Mouse (Mus musculus) kidney, embryonic 14.5 days (tissue): ENCODE data around the gene Rbms1. TPM values are rescaled to one million over a fixed set of nuclear protein-coding genes. Genes with fewer than 3 reads are reported as not detected.

Source experiments
- ATAC-seq: fragments of 200-750 bp; cut with Nextera tagmentation; 2 replicates; pipeline ENCODE4 v1.8.0; 2017; ENCODE audit warnings: moderate number of reproducible peaks, mild to moderate bottlenecking, moderate TSS enrichment, moderate library complexity; ENCODE audit not compliant: low FRiP score, low TSS enrichment
- H3K27ac ChIP-seq: fragments of 300-500 bp; sonication (generic); 2 replicates; pipeline ENCODE4 v1.5.1; 2014; ENCODE audit warnings: low read depth, mild to moderate bottlenecking, low read length, moderate library complexity, mixed read lengths
- H3K27me3 ChIP-seq: fragments of 300-500 bp; sonication (generic); 2 replicates; pipeline ENCODE4 v1.6.1; 2014; ENCODE audit warnings: mild to moderate bottlenecking, low read length; ENCODE audit not compliant: control insufficient read depth, insufficient read depth
- H3K36me3 ChIP-seq: fragments of 300-500 bp; sonication (generic); 2 replicates; pipeline ENCODE4 v1.6.1; 2014; ENCODE audit warnings: low read length, mixed read lengths; ENCODE audit not compliant: control insufficient read depth, insufficient read depth
- H3K4me1 ChIP-seq: fragments of 300-500 bp; sonication (generic); 2 replicates; pipeline ENCODE4 v1.6.1; 2014; ENCODE audit warnings: low read length, mixed read lengths; ENCODE audit not compliant: control insufficient read depth, insufficient read depth
- H3K4me2 ChIP-seq: fragments of 300-500 bp; sonication (generic); replicated peaks from 2 replicates; pipeline ENCODE4 v1.6.1; 2014; ENCODE audit warnings: low read depth, mild to moderate bottlenecking, low read length
- H3K4me3 ChIP-seq: fragments of 300-500 bp; sonication (generic); 2 replicates; pipeline ENCODE4 v1.5.1; 2014; ENCODE audit warnings: mild to moderate bottlenecking, low read length
- H3K9ac ChIP-seq: fragments of 300-500 bp; sonication (generic); 2 replicates; pipeline ENCODE4 v1.6.1; 2014; ENCODE audit warnings: low read depth, mild to moderate bottlenecking, low read length, moderate library complexity
- H3K9me3 ChIP-seq: fragments of 300-500 bp; sonication (generic); 2 replicates; pipeline ENCODE4 v1.6.1; 2016; ENCODE audit warnings: low read length; ENCODE audit not compliant: control insufficient read depth
- WGBS: fragments of 180-500 bp; shearing (Covaris S2); extraction: QIAGEN DNeasy Blood & Tissue Kit; methylation state at CpG from one replicate; pipeline ENCODE4 v1.1.7; 2014; 5-methylcytosine and 5-hydroxymethylcytosine counted together
- polyA plus RNA-seq: library from polyadenylated mRNA; unstranded; fragments of >200 nt; fragmentation: Nextera tagmentation; extraction: Ambion mirVana; gene quantifications from 2 replicates; pipeline ENCODE4 v1.2.1, GENCODE M21; 2014

Rbms1 gene
- polyA plus RNA-seq, 1 experiment from 2014 or later = 115 TPM

DNA sequence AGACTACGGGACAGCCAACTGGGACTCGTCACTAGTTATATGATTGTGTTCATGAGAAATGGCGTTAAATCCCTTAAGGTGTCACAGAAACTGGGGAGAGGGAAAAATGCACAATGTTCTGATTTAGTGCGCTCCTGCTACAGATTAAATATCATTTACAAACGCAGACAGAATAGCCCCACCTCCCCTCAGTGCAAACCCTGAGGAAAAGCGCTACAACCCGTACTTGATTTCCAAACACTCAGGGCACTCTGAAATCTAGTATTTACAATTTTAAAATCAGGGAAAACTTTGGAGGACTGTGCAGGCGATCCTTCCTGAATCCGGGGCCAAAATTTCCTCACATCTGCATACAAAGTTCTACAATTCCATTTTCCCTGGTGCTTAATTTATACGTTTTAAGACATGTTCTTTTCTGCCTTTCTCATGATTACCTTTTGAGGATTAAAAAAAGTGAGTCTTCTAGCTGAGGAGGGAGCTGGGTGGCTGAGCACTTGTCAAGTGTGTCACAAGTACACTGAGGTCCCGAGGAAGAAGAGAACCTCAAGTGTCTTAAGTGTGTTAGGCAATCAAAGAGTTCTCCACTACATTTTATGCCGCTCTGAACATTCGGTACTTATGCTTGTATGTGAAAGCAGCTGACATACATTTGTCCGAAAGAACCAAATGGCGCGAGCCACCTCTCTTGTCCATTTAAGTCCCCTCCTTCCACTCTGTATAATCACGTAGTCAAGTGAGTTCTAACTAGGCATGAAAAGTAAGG, 164.0 kb downstream of the Rbms1 start:
- Histone ChIP-seq H3K27me3 (no peaks in the 10 kb centered on the region), H3K9ac (no peak overlapping the region), H3K4me2 (no peak overlapping the region), H3K9me3 (no peaks in the 10 kb centered on the region), H3K4me3 (no peak overlapping the region), H3K36me3 (peaks cover 21% of the 10 kb centered on the region), H3K4me1 (peaks cover 25% of the 10 kb centered on the region), H3K27ac (no peak overlapping the region)
- WGBS = 85% methylated on average over 17 of the region's 17 CpGs
- ATAC-seq = no peak

DNA sequence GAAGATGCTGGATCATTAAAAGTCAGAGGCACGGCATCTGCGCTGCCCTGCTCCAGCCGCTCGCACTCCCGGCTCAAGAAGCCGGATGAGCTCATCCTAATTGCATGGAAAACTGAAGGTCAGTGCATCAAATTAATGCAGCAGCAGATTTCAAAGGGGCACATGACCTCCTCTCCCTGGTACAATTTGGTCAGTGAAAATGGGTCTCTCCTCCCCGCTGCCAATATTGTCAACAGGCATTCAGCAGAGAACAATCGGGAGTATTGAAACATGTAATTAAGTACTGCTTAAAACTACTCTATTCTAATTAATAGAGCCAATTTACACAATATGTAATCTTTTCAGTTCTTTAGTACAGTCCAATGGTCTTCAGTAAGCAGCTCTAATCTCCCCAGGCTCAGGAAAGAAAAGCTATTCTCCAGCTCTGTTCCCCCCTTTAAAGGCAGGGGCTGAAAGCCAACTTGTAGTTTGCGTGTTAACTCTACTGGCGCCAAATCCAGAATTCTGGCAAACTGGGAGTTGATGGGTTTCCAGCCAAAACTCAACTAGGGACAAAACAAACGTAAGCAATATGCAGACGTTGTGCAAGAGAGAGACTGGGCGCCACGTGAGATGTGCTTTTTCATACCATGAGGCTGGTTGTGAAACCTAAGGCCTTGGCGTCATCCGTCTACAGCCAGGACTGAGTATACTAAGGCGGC, 165.9 kb downstream of the Rbms1 start:
- no peak for ATAC-seq
- Histone ChIP-seq H3K9me3 (no peaks in the 10 kb centered on the region), H3K27ac (no peak overlapping the region), H3K9ac (no peak overlapping the region), H3K36me3 (peaks cover 28% of the 10 kb centered on the region), H3K4me3 (no peak overlapping the region), H3K4me1 (peaks cover 19% of the 10 kb centered on the region), H3K4me2 (no peak overlapping the region), H3K27me3 (no peaks in the 10 kb centered on the region)
- 89% methylated on average over 17 of the region's 17 CpGs for WGBS

DNA sequence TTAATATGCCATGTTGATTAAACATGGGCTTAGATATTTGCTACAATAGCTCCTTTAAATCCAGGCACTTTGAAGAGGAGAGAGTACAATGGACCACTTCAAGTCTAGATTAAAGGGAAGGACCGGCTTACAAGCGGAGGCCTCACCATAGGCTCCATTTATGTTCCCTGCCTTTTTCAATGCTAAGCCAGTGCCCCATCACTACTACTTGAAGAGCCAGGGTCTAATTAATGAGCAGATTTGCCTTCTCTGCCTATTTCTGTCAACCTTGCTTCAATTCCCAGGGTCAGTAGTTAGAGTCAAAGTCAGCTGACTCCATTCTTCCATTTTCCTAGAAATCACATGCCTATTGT, 166.4 kb downstream of the Rbms1 start:
- Histone ChIP-seq H3K9me3 (no peaks in the 10 kb centered on the region), H3K4me1 (peaks cover 14% of the 10 kb centered on the region), H3K36me3 (peaks cover 32% of the 10 kb centered on the region), H3K4me3 (no peak overlapping the region), H3K9ac (no peak overlapping the region), H3K4me2 (no peak overlapping the region), H3K27me3 (no peaks in the 10 kb centered on the region), H3K27ac (no peak overlapping the region)
- ATAC-seq = no peak
- WGBS = 81% methylated on average over 2 of the region's 2 CpGs

DNA sequence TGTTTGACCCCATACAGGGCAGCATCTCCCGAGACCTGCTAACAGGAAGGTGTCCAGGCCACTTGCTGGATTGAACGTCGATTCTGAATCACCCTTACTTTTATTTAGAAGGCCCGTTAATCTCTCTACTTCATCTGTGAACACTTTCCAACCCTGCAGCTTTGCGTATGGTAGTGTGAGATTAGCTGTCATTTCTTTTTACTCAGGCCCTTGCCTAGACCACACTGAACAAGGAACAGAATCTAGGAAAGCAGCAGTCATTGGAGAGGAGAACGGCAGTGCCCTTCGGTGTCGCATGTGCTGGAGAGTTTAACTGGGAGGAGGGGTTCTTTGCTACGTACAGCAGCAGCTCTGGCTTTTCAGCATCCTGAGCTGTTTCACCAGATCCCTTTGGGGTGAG, 167.1 kb downstream of the Rbms1 start:
- H3K27ac ChIP-seq = no peak overlapping the region
- no peaks in the 10 kb centered on the region for H3K9me3 ChIP-seq
- H3K4me2 ChIP-seq = no peak overlapping the region
- WGBS = 91% methylated on average over 9 of the region's 9 CpGs
- H3K4me3 ChIP-seq = no peak overlapping the region
- no peak for ATAC-seq
- no peaks in the 10 kb centered on the region for H3K27me3 ChIP-seq
- H3K4me1 ChIP-seq = 0 out of 2 replicates have a peak, but pooled peaks cover 6% of the 10 kb centered on the region
- no peak overlapping the region for H3K9ac ChIP-seq
- H3K36me3 ChIP-seq = peaks cover 34% of the 10 kb centered on the region

DNA sequence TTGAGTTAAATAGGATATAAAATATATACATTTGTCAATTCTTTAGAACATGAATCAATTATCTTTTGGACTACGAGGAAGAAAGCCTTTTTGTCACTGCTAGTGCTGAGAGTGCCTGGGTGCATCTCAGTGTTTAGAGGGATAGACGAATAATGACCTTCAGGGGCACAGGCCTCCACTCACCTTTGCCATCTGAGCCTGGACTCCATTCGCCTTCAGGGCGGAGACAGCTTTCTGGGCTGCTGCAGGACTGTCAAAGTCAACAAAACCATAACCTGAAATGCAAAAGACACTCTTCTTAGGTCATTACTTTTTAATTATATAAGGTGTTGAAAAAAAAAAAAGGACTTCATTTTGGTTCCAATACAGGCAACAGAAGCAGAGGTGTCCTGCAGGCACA, 170.5 kb downstream of the Rbms1 start:
- Histone ChIP-seq H3K4me2 (no peak overlapping the region), H3K36me3 (peaks cover 42% of the 10 kb centered on the region), H3K27ac (no peak overlapping the region), H3K4me3 (no peak overlapping the region), H3K4me1 (no peaks in the 10 kb centered on the region), H3K9me3 (no peaks in the 10 kb centered on the region), H3K9ac (no peak overlapping the region), H3K27me3 (no peaks in the 10 kb centered on the region)
- no peak for ATAC-seq
- WGBS = 77% methylated on average over 4 of the region's 4 CpGs

DNA sequence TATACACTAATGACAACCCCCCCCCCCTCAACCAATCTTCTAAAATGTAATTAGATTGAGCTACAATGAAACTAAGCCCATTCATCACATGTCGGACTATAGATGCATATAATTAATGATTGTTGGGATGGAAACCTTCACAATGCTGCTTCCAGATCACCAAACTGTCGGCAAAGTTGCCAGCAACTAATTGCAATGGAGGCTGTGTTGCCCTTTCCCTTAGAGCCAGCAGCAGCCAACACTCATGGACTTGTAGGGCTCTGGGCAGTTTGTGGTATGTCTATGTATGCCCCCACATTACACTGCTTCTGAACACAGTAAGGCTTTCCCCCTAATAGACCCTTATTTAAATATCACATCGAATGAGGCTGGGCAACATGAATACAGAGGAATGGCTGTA, 173.9 kb downstream of the Rbms1 start:
- WGBS = 87% methylated on average over 3 of the region's 3 CpGs
- H3K27me3 ChIP-seq = no peaks in the 10 kb centered on the region

DNA sequence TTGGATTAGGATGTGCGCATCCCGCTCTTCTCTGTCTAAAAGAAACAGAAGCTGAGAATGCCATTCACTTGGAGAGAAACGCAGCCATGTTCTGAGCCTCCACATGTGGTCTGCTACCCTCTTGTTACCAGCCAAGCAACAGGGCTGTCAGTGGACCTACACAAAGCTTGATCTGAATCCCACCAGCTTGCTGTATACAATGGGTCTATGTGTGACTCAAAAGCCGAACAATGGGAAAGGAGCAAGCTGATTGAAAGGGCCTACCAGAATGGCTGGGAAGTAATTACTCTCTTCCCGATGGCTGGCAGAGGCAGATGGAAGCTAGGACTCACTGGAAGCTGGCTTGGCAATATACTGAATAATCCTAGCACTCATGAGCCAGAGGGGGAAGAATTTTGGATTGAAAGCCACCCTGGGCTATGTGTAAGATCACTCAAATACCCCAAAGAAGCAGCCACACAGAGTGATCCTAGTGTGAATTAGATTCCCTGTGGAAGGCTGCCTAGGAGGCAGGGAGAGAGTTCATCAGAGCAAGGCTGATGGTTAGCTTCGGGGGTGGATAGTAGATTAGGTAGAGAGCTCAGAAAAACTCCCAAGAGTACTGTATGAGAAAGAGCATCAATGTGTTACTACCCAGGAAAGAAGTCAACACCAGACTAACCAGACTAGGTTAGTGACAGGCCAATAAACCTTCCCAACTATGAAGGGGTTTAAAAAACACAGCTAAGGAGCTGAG, 174.7 kb downstream of the Rbms1 start:
- ATAC-seq = no peak
- Histone ChIP-seq H3K4me3 (no peak overlapping the region), H3K27me3 (no peaks in the 10 kb centered on the region), H3K4me1 (no peaks in the 10 kb centered on the region), H3K4me2 (no peak overlapping the region), H3K36me3 (peaks cover 23% of the 10 kb centered on the region; the same call in 1 of the 2 replicates), H3K27ac (no peak overlapping the region), H3K9ac (no peak overlapping the region), H3K9me3 (no peaks in the 10 kb centered on the region)
- 91% methylated on average over 6 of the region's 6 CpGs for WGBS

More for the DNA sequence above, 173.9 kb downstream of the Rbms1 start:
- Histone ChIP-seq H3K36me3 (peaks cover 25% of the 10 kb centered on the region; the same call in 1 of the 2 replicates), H3K4me1 (no peaks in the 10 kb centered on the region), H3K4me2 (no peak overlapping the region), H3K4me3 (no peak overlapping the region), H3K9ac (no peak overlapping the region), H3K27ac (no peak overlapping the region), H3K9me3 (no peaks in the 10 kb centered on the region)
- ATAC-seq = no peak

DNA sequence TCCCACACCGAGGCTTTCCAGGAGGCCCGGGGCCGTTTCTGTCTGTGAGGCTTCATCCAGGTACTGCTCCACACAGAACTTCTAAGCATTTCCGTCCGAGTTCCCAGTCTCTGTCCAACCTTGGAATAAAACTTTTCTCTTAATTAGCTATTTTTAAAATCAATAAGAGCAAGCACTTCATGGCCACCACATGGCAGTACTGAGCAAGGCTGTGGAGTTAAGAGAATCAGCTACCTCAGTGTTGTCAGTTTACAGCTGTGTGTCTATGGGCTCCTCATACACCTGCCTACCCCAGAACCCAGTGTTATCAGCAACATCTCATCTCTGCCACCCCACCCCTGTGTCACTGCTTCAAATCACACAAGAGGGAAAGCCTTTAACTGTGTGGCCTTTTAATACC, 175.9 kb downstream of the Rbms1 start:
- Histone ChIP-seq H3K27ac (no peak overlapping the region), H3K27me3 (no peaks in the 10 kb centered on the region), H3K4me1 (no peaks in the 10 kb centered on the region), H3K36me3 (peaks cover 17% of the 10 kb centered on the region; the same call in 1 of the 2 replicates), H3K9me3 (no peaks in the 10 kb centered on the region), H3K9ac (no peak overlapping the region), H3K4me2 (no peak overlapping the region), H3K4me3 (no peak overlapping the region)
- no peak for ATAC-seq
- 89% methylated on average over 5 of the region's 5 CpGs for WGBS

DNA sequence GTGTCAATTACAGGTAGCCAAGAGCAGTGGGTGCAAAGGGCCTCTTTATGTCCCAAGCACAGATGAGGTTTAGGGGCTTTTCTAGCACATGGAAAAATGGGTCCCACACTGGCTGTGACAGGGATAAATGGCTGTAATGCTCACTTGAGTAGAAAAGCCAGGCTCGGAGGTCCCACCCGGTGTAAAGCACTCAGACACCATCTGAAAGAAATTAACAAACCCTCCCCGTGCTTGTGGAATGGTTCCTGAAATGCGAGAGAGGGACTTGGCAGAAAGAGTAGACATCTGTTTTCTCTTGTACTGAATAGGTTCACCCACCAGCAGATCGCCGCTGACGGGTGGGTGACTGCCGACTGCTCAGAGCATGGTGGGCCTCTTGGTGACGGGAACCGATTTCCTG, 176.7 kb downstream of the Rbms1 start:
- H3K36me3 ChIP-seq = peaks cover 18% of the 10 kb centered on the region
- no peaks in the 10 kb centered on the region for H3K4me1 ChIP-seq
- no peak overlapping the region for H3K9ac ChIP-seq
- no peak overlapping the region for H3K27ac ChIP-seq
- no peaks in the 10 kb centered on the region for H3K27me3 ChIP-seq
- no peaks in the 10 kb centered on the region for H3K9me3 ChIP-seq
- H3K4me3 ChIP-seq = no peak overlapping the region
- WGBS = 55% methylated on average over 10 of the region's 10 CpGs
- no peak for ATAC-seq
- H3K4me2 ChIP-seq = no peak overlapping the region
